Mouse (Mus musculus): ENCODE measurements around the gene Olfr322. TPM values are rescaled to one million over a fixed set of nuclear protein-coding genes. Genes with fewer than 3 reads are reported as not detected.
"Not testable (repeated sequence)": the region's sequence is repeated elsewhere in the genome, so short reads cannot be mapped to it uniquely, and the experiment has no call there.

Gene Olfr322
- total RNA-seq, 1 experiment from 2014 or later, result not detected

DNA sequence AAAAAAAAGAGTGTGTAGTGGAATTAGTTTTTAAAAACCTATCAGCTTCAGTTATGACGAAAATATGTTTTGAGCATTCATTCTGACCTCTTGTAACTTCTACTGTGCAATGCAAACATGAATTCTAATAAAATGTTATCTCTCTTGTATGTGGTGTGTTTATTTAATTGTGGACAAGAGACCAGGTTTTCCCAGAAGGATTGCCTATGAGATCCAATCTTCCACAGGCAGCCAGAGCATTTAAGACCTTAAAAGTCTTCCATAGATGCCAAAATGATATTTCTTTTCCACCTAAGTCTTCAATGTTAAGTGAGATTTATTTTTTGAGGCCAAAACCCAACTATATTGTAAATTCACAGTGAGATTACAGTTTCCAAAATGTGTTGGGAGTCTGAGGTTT lies 22.2 kb downstream of the Olfr322 start, which contains the start of gene Olfr320:
TSS of gene Olfr320 (plus strand) at position 301 of the 400 bp plus-strand sequence.
- ATAC-seq (replicated peaks in 1 of 2; ENCODE audit: insufficient read depth in 1 of 2, low FRiP score in 2 of 2, low TSS enrichment in 1 of 2, low read depth in 1 of 2, poor library complexity in 2 of 2, severe bottlenecking in 2 of 2), result no peak

- no peak for ATAC-seq (replicated peaks in 1 of 2; ENCODE audit: insufficient read depth in 1 of 2, low FRiP score in 2 of 2, low TSS enrichment in 1 of 2, low read depth in 1 of 2, poor library complexity in 2 of 2, severe bottlenecking in 2 of 2)
These were observed 40.3 kb downstream of the Olfr322 start, which contains the start of gene Olfr319 for GRCm38 (mm10) chr11:58698862-58699261. TSS of gene Olfr319 (plus strand) at chr11:58699162.

DNA sequence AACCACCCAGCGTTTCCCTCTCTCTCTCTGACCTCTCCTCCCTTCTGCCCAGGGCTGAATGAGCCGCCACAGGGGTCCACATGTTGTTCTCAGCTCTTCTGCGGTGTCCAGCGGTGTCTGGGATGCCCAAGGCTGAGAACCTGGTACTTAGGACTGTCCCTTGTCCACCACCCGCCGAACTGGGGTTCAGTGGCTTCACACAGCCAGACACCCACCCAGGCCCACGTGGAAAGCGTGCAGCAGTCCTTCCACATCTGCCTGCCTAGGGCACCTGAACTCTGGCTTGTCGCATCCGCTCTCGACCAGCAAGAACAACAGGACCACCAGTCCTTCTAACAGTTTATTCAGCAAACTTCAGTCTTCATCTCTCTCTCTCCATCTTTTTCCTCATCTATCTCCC lies 50.5 kb downstream of the Olfr322 start:
- no peak for ATAC-seq (replicated peaks in 1 of 2; ENCODE audit: insufficient read depth in 1 of 2, low FRiP score in 2 of 2, low TSS enrichment in 1 of 2, low read depth in 1 of 2, poor library complexity in 2 of 2, severe bottlenecking in 2 of 2)

DNA sequence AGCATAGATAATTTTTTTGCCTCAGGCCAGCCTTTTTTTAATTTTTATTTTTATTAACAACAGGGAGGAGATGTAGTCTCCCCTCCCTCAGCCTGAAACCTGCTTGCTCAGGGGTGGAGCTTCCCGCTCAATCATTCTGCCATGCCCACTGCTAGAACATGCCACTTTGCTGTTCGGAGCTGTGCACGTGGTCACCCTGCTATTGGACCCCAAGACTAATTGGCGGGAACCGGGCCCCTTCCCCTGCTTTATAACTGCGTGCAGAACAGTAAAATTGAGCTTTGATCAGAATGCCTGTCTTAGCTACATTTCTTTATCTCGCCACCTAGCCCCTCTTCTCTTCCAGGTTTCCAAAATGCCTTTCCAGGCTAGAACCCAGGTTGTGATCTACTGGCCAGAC lies 59.1 kb downstream of the Olfr322 start:
- ATAC-seq (replicated peaks in 1 of 2; ENCODE audit: insufficient read depth in 1 of 2, low FRiP score in 2 of 2, low TSS enrichment in 1 of 2, low read depth in 1 of 2, poor library complexity in 2 of 2, severe bottlenecking in 2 of 2), result not testable (repeated sequence)

Other genes starting within 250 kb of the Olfr322 start
- gene 1810065E05Rik, start 237.7 kb upstream of the Olfr322 start, total RNA-seq (2017), result not detected in 2 replicates
- not detected in 2 replicates for gene Gm12253, start 226.2 kb upstream of the Olfr322 start, total RNA-seq (2017)
- gene Lypd9, start 205.9 kb upstream of the Olfr322 start, total RNA-seq (2017), result not detected in 2 replicates
- not detected in 2 replicates for gene Olfr30, start 196.5 kb upstream of the Olfr322 start, total RNA-seq (2017)
- not detected in 2 replicates for gene Olfr332, start 166.2 kb upstream of the Olfr322 start, total RNA-seq (2017)
- gene Olfr331, start 156.2 kb upstream of the Olfr322 start, total RNA-seq (2017), result not detected in 2 replicates
- not detected in 2 replicates for gene Olfr330, start 123.9 kb upstream of the Olfr322 start, total RNA-seq (2017)
- gene Olfr329-ps, start 112.4 kb upstream of the Olfr322 start, total RNA-seq (2017), result not detected in 2 replicates
- gene Olfr328, start 103.1 kb upstream of the Olfr322 start, total RNA-seq (2017), result not detected in 2 replicates
- gene Olfr224, start 88.2 kb upstream of the Olfr322 start, total RNA-seq (2017), result not detected in 2 replicates
- not detected in 2 replicates for gene Olfr325, start 81.1 kb upstream of the Olfr322 start, total RNA-seq (2017)
- not detected in 2 replicates for gene Olfr324, start 63.7 kb upstream of the Olfr322 start, total RNA-seq (2017)
- not detected in 2 replicates for gene 2210407C18Rik, start 42.7 kb upstream of the Olfr322 start, total RNA-seq (2017)
- not detected in 2 replicates for gene Olfr323, start 28.3 kb upstream of the Olfr322 start, total RNA-seq (2017)
- 2.8 and 3.9 TPM in 2 replicates for gene Trim58, start 18.3 kb upstream of the Olfr322 start, total RNA-seq (2017)
- gene Olfr320, start 22.3 kb downstream of the Olfr322 start, total RNA-seq (2017), result not detected in 2 replicates
- not detected in 2 replicates for gene Olfr319, start 40.4 kb downstream of the Olfr322 start, total RNA-seq (2017)
- gene Olfr318, start 65.2 kb downstream of the Olfr322 start, total RNA-seq (2017), result not detected in 2 replicates
- gene Olfr317, start 80.4 kb downstream of the Olfr322 start, total RNA-seq (2017), result not detected in 2 replicates
- gene Olfr316, start 94.0 kb downstream of the Olfr322 start, total RNA-seq (2017), result not detected in 2 replicates
- not detected in 2 replicates for gene Olfr315, start 114.4 kb downstream of the Olfr322 start, total RNA-seq (2017)
- gene Olfr314, start 124.2 kb downstream of the Olfr322 start, total RNA-seq (2017), result not detected in 2 replicates
- gene Fam183b, start 143.2 kb downstream of the Olfr322 start, total RNA-seq (2017), result not detected in 2 replicates
- not detected in 2 replicates for gene Olfr313, start 156.2 kb downstream of the Olfr322 start, total RNA-seq (2017)
- gene Olfr312, start 170.5 kb downstream of the Olfr322 start, total RNA-seq (2017), result not detected in 2 replicates
- not detected in 2 replicates for gene Olfr311, start 180.5 kb downstream of the Olfr322 start, total RNA-seq (2017)
- 2.5 and 7.9 TPM in 2 replicates for gene Gm12258, start 188.4 kb downstream of the Olfr322 start, total RNA-seq (2017)
- gene 2810021J22Rik, start 208.4 kb downstream of the Olfr322 start, total RNA-seq (2017), result 1.7 and 1.9 TPM in 2 replicates
- 7.3 and 15.1 TPM in 2 replicates for gene Zfp39, start 245.4 kb downstream of the Olfr322 start, total RNA-seq (2017)

Data from hematopoietic stem cell, adult 5-6 weeks (primary cell).